Mouse (Mus musculus) limb, embryonic 14.5 days (tissue): ENCODE measurements around the gene Csf3. TPM values are rescaled to one million over a fixed set of nuclear protein-coding genes. Genes with fewer than 3 reads are reported as not detected.

ENCODE experiments used
- ATAC-seq: fragments of 200-750 bp; cut with Nextera tagmentation; 2 replicates; pipeline ENCODE4 v1.8.0; 2017; ENCODE audit warnings: low read depth, moderate number of reproducible peaks, moderate TSS enrichment; ENCODE audit not compliant: low FRiP score
- DNase-seq: peaks from one replicate; pipeline ENCODE4 v3.0.0-alpha.2; 2015; ENCODE audit warnings: low spot score
- H3K27ac ChIP-seq: fragments of 300-500 bp; sonication (generic); replicated peaks from 2 replicates; pipeline ENCODE4 v1.5.1; 2014; ENCODE audit warnings: low read depth, mild to moderate bottlenecking, low read length, moderate library complexity, mixed read lengths
- H3K27me3 ChIP-seq: fragments of 300-500 bp; sonication (generic); 2 replicates; pipeline ENCODE4 v1.6.1; 2014; ENCODE audit warnings: low read length, mixed read lengths; ENCODE audit not compliant: control insufficient read depth, insufficient read depth
- H3K36me3 ChIP-seq: fragments of 300-500 bp; sonication (generic); 2 replicates; pipeline ENCODE4 v1.6.1; 2014; ENCODE audit warnings: mild to moderate bottlenecking, low read length, moderate library complexity, mixed read lengths; ENCODE audit not compliant: control insufficient read depth, insufficient read depth
- H3K4me1 ChIP-seq: fragments of 300-500 bp; sonication (generic); 2 replicates; pipeline ENCODE4 v1.6.1; 2014; ENCODE audit warnings: antibody characterized with exemption, low read length, mixed read lengths; ENCODE audit not compliant: control insufficient read depth, insufficient read depth
- H3K4me2 ChIP-seq: fragments of 300-500 bp; sonication (generic); replicated peaks from 2 replicates; pipeline ENCODE4 v1.6.1; 2014; ENCODE audit warnings: low read depth, mild to moderate bottlenecking, low read length, moderate library complexity; ENCODE audit not compliant: severe bottlenecking
- H3K4me3 ChIP-seq: fragments of 300-500 bp; sonication (generic); replicated peaks from 2 replicates; pipeline ENCODE4 v1.5.1; 2014; ENCODE audit warnings: low read length
- H3K9ac ChIP-seq: fragments of 300-500 bp; sonication (generic); 2 replicates; pipeline ENCODE4 v1.6.1; 2014; ENCODE audit warnings: mild to moderate bottlenecking, low read depth, low read length, moderate library complexity; ENCODE audit not compliant: severe bottlenecking
- H3K9me3 ChIP-seq: fragments of 300-500 bp; sonication (generic); 2 replicates; pipeline ENCODE4 v1.6.1; 2016; ENCODE audit warnings: low read length; ENCODE audit not compliant: control insufficient read depth
- POLR2A ChIP-seq: fragments of 200-500 bp; IDR thresholded peaks from 2 replicates; pipeline ENCODE4 v1.8.0; 2012; ENCODE audit warnings: inconsistent platforms, mild to moderate bottlenecking, moderate library complexity, borderline replicate concordance; ENCODE audit not compliant: insufficient read depth, insufficient read length; ENCODE audit errors: extremely low read depth
- WGBS: fragments of 180-500 bp; shearing (Covaris S2); extraction: QIAGEN DNeasy Blood & Tissue Kit; methylation state at CpG from one replicate; pipeline ENCODE4 v1.1.7; 2014; 5-methylcytosine and 5-hydroxymethylcytosine counted together
- polyA plus RNA-seq, 2 experiments: library from polyadenylated mRNA; depleted of rRNA in 1 of 2; stranded (reverse) in 1 of 2; unstranded in 1 of 2; fragments of >200 nt; fragmentation: Nextera tagmentation in 1 of 2; extraction: Ambion mirVana in 1 of 2; gene quantifications; 2 replicates each; pipeline versions ENCODE4 v1.2.1 to v1.2.3; 2012 to 2014

The Csf3 gene
- polyA plus RNA-seq, 2 experiments: 0.11 TPM; not detected in 1

DNA sequence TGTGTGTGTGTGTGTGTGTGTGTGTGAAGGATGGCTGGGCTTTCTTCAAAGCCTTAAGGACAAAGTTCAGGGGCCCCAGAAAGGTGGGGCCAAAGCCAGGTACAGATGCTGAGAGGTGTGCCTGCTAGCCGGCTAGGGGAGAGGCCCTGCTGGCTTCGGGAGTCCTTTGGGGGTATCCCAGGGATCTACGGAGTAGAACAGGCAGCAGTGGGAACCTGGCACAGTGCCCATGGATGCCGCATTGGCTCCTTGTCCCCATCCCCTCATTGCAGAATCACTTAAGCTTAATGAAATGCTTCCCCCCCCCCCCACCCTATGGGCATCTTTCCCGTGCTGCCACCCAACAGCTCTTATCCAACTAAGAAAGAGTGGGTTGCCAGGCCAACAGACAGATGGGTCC is 48.7 kb downstream of the Csf3 start:
- WGBS: 42% methylated on average over 5 of the region's 5 CpGs
- peaks cover 20% of the 10 kb centered on the region for H3K36me3 ChIP-seq
- DNase-seq: no peak
- no peaks in the 10 kb centered on the region for H3K9me3 ChIP-seq
- peaks cover 87% of the 10 kb centered on the region for H3K4me1 ChIP-seq
- no peak overlapping the region for H3K4me3 ChIP-seq
- ATAC-seq: no peak
- no peaks in the 10 kb centered on the region for H3K27me3 ChIP-seq
- TF ChIP-seq POLR2A: no peak
- 0 out of 2 replicates have a peak overlapping the region, but pooled peaks have one; percentile 65 for H3K27ac ChIP-seq
- 0 out of 2 replicates have a peak overlapping the region, but pooled peaks have one; percentile 16 for H3K4me2 ChIP-seq
- no peak overlapping the region for H3K9ac ChIP-seq

DNA sequence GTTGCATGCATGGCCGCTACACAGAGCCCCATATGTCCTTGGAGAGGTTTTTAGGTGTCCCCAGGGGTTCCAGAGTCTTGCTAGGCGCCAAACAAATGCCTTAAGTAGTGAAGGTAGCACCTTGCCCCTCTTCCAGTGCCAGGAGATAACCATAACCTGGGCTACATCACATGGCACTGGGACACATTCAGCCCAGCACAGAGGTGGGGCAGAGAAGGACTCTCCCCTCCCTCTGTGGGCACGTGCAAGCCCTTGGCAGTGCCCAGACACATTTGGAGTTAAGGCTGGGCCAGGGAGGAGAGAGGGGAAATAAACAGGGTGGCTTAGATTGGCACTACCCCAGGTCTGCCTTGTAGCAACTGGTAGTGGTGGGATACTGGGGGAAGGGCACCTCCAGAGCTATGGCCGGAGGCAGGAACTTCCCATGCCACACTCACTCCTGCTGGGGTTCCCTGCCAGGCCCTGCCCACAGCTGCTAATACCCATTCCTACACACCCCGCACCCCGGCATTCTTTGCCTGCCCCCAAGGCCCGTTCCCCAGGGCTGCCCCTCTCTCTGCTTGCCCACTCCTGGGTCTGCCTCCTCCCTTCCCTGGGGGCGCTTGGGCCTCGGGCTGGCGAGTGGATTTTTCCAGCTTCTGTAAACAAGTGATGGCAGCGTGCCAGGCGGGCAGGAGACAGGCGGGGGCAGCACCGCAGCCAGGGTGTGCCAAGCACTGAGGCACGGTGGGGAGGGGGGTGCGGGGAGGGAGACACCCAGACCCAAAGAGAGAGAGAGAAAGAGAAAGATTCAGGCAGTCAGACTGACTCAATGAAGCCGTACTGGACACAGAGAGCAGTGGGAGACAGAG is 49.5 kb downstream of the Csf3 start:
- no peaks in the 10 kb centered on the region for H3K27me3 ChIP-seq
- H3K27ac ChIP-seq: peak overlapping the region; percentile 65
- DNase-seq (no peak), ATAC-seq (no peak)
- peaks cover 23% of the 10 kb centered on the region for H3K36me3 ChIP-seq
- TF ChIP-seq POLR2A: no peak
- H3K4me1 ChIP-seq: peaks cover 81% of the 10 kb centered on the region
- peak overlapping the region; percentile 11; the same call in 1 of the 2 replicates for H3K4me3 ChIP-seq
- peak overlapping the region; percentile 43 for H3K4me2 ChIP-seq
- H3K9ac ChIP-seq: peak overlapping the region; percentile 34; the same call in 1 of the 2 replicates
- no peaks in the 10 kb centered on the region for H3K9me3 ChIP-seq
- WGBS: 35% methylated on average over 17 of the region's 17 CpGs

- peak overlapping the region; percentile 65 for H3K27ac ChIP-seq
Observed at GRCm38 (mm10) chr11:98751221-98751782, 50.2 kb downstream of the Csf3 start.

GRCm38 (mm10) chr11:98752562-98753140 is 51.6 kb downstream of the Csf3 start:
- no peak overlapping the region for H3K4me3 ChIP-seq
- peaks cover 62% of the 10 kb centered on the region for H3K4me1 ChIP-seq
- DNase-seq (no peak), ATAC-seq (no peak)
- no peak overlapping the region for H3K27ac ChIP-seq
- H3K4me2 ChIP-seq: no peak overlapping the region
- no peak for TF ChIP-seq POLR2A
- no peak overlapping the region for H3K9ac ChIP-seq
- H3K36me3 ChIP-seq: peaks cover 44% of the 10 kb centered on the region
- no peaks in the 10 kb centered on the region for H3K27me3 ChIP-seq
- no peaks in the 10 kb centered on the region for H3K9me3 ChIP-seq
- WGBS: 86% methylated on average over 10 of the region's 10 CpGs

More at GRCm38 (mm10) chr11:98751221-98751782, 50.2 kb downstream of the Csf3 start:
- H3K36me3 ChIP-seq: peaks cover 30% of the 10 kb centered on the region
- H3K9ac ChIP-seq: peak overlapping the region; percentile 34; the same call in 1 of the 2 replicates
- WGBS: 21% methylated on average over 6 of the region's 6 CpGs
- peaks cover 74% of the 10 kb centered on the region for H3K4me1 ChIP-seq
- DNase-seq (no peak), ATAC-seq (no peak)
- peak overlapping the region; percentile 43 for H3K4me2 ChIP-seq
- TF ChIP-seq POLR2A: no peak
- H3K27me3 ChIP-seq: no peaks in the 10 kb centered on the region
- H3K9me3 ChIP-seq: no peaks in the 10 kb centered on the region
- H3K4me3 ChIP-seq: peak overlapping the region; percentile 11; the same call in 1 of the 2 replicates

Other genes with a start within 250 kb of the Csf3 start
- 0.45 and 0.46 TPM in 2 replicates for gene Ikzf3, start 155.2 kb upstream of the Csf3 start, polyA plus RNA-seq (2012; rRNA removed)
- 0.23 and 0.61 TPM in 2 replicates for gene Ikzf3, start 155.2 kb upstream of the Csf3 start, polyA plus RNA-seq (2014; fragmentation: Nextera tagmentation; extraction: Ambion mirVana)
- gene Zpbp2, start 150.2 kb upstream of the Csf3 start, polyA plus RNA-seq (2012; rRNA removed): 0.43 TPM in 1 of 2 replicates, not detected in the other
- 0.21 TPM in 1 of 2 replicates, not detected in the other for gene Zpbp2, start 150.2 kb upstream of the Csf3 start, polyA plus RNA-seq (2014; fragmentation: Nextera tagmentation; extraction: Ambion mirVana)
- gene Ormdl3, start 113.9 kb upstream of the Csf3 start, polyA plus RNA-seq (2012; rRNA removed): 76.8 and 86.6 TPM in 2 replicates
- 12.9 and 13.7 TPM in 2 replicates for gene Ormdl3, start 113.9 kb upstream of the Csf3 start, polyA plus RNA-seq (2014; fragmentation: Nextera tagmentation; extraction: Ambion mirVana)
- not detected in 2 replicates for gene Lrrc3c, start 103.0 kb upstream of the Csf3 start, polyA plus RNA-seq (2012; rRNA removed)
- gene Lrrc3c, start 103.0 kb upstream of the Csf3 start, polyA plus RNA-seq (2014; fragmentation: Nextera tagmentation; extraction: Ambion mirVana): not detected in 2 replicates
- gene Gm12355, start 75.6 kb upstream of the Csf3 start, polyA plus RNA-seq (2012; rRNA removed): 0.12 and 0.31 TPM in 2 replicates
- 0.69 and 1.3 TPM in 2 replicates for gene Gm12355, start 75.6 kb upstream of the Csf3 start, polyA plus RNA-seq (2014; fragmentation: Nextera tagmentation; extraction: Ambion mirVana)
- not detected in 2 replicates for gene Gsdma3, start 74.9 kb upstream of the Csf3 start, polyA plus RNA-seq (2012; rRNA removed)
- not detected in 2 replicates for gene Gsdma3, start 74.9 kb upstream of the Csf3 start, polyA plus RNA-seq (2014; fragmentation: Nextera tagmentation; extraction: Ambion mirVana)
- gene Gsdma2, start 54.5 kb upstream of the Csf3 start, polyA plus RNA-seq (2012; rRNA removed): not detected in 2 replicates
- not detected in 2 replicates for gene Gsdma2, start 54.5 kb upstream of the Csf3 start, polyA plus RNA-seq (2014; fragmentation: Nextera tagmentation; extraction: Ambion mirVana)
- 0.14 and 0.16 TPM in 2 replicates for gene Gsdma, start 36.9 kb upstream of the Csf3 start, polyA plus RNA-seq (2012; rRNA removed)
- gene Gsdma, start 36.9 kb upstream of the Csf3 start, polyA plus RNA-seq (2014; fragmentation: Nextera tagmentation; extraction: Ambion mirVana): 0.47 and 0.55 TPM in 2 replicates
- 208 and 228 TPM in 2 replicates for gene Psmd3, start 18.7 kb upstream of the Csf3 start, polyA plus RNA-seq (2012; rRNA removed)
- gene Psmd3, start 18.7 kb upstream of the Csf3 start, polyA plus RNA-seq (2014; fragmentation: Nextera tagmentation; extraction: Ambion mirVana): 141 and 145 TPM in 2 replicates
- 83.4 and 104 TPM in 2 replicates for gene Med24, start 28.2 kb downstream of the Csf3 start, polyA plus RNA-seq (2012; rRNA removed)
- 43.9 and 48.3 TPM in 2 replicates for gene Med24, start 28.2 kb downstream of the Csf3 start, polyA plus RNA-seq (2014; fragmentation: Nextera tagmentation; extraction: Ambion mirVana)
- 149 and 157 TPM in 2 replicates for gene Thra, start 39.4 kb downstream of the Csf3 start, polyA plus RNA-seq (2012; rRNA removed)
- gene Thra, start 39.4 kb downstream of the Csf3 start, polyA plus RNA-seq (2014; fragmentation: Nextera tagmentation; extraction: Ambion mirVana): 55.9 and 63.2 TPM in 2 replicates
- 1.8 and 2.5 TPM in 2 replicates for gene Nr1d1, start 74.1 kb downstream of the Csf3 start, polyA plus RNA-seq (2012; rRNA removed)
- gene Nr1d1, start 74.1 kb downstream of the Csf3 start, polyA plus RNA-seq (2014; fragmentation: Nextera tagmentation; extraction: Ambion mirVana): 1.2 and 1.4 TPM in 2 replicates
- 76.9 and 81.1 TPM in 2 replicates for gene Msl1, start 94.3 kb downstream of the Csf3 start, polyA plus RNA-seq (2012; rRNA removed)
- gene Msl1, start 94.3 kb downstream of the Csf3 start, polyA plus RNA-seq (2014; fragmentation: Nextera tagmentation; extraction: Ambion mirVana): 19.8 and 23.5 TPM in 2 replicates
- gene Casc3, start 103.6 kb downstream of the Csf3 start, polyA plus RNA-seq (2012; rRNA removed): 52.4 and 56.8 TPM in 2 replicates
- 34.1 and 40.4 TPM in 2 replicates for gene Casc3, start 103.6 kb downstream of the Csf3 start, polyA plus RNA-seq (2014; fragmentation: Nextera tagmentation; extraction: Ambion mirVana)
- gene Rapgefl1, start 135.5 kb downstream of the Csf3 start, polyA plus RNA-seq (2012; rRNA removed): 31.4 and 41.8 TPM in 2 replicates
- gene Rapgefl1, start 135.5 kb downstream of the Csf3 start, polyA plus RNA-seq (2014; fragmentation: Nextera tagmentation; extraction: Ambion mirVana): 8.8 and 8.9 TPM in 2 replicates
- gene Wipf2, start 162.4 kb downstream of the Csf3 start, polyA plus RNA-seq (2012; rRNA removed): 10.5 and 11.4 TPM in 2 replicates
- 4.7 and 4.9 TPM in 2 replicates for gene Wipf2, start 162.4 kb downstream of the Csf3 start, polyA plus RNA-seq (2014; fragmentation: Nextera tagmentation; extraction: Ambion mirVana)
- gene Cdc6, start 206.5 kb downstream of the Csf3 start, polyA plus RNA-seq (2012; rRNA removed): 13.1 and 15.6 TPM in 2 replicates
- 25.2 and 25.8 TPM in 2 replicates for gene Cdc6, start 206.5 kb downstream of the Csf3 start, polyA plus RNA-seq (2014; fragmentation: Nextera tagmentation; extraction: Ambion mirVana)
- 39.8 and 57.0 TPM in 2 replicates for gene Rara, start 226.6 kb downstream of the Csf3 start, polyA plus RNA-seq (2012; rRNA removed)
- gene Rara, start 226.6 kb downstream of the Csf3 start, polyA plus RNA-seq (2014; fragmentation: Nextera tagmentation; extraction: Ambion mirVana): 52.4 and 58.3 TPM in 2 replicates